Mouse (Mus musculus): ENCODE results near the gene 5730596B20Rik. TPM values are rescaled to one million over a fixed set of nuclear protein-coding genes. Genes with fewer than 3 reads are reported as not detected.

The 5730596B20Rik gene
- polyA plus RNA-seq, 1 experiment from 2014 or later, result 0.98 TPM

DNA sequence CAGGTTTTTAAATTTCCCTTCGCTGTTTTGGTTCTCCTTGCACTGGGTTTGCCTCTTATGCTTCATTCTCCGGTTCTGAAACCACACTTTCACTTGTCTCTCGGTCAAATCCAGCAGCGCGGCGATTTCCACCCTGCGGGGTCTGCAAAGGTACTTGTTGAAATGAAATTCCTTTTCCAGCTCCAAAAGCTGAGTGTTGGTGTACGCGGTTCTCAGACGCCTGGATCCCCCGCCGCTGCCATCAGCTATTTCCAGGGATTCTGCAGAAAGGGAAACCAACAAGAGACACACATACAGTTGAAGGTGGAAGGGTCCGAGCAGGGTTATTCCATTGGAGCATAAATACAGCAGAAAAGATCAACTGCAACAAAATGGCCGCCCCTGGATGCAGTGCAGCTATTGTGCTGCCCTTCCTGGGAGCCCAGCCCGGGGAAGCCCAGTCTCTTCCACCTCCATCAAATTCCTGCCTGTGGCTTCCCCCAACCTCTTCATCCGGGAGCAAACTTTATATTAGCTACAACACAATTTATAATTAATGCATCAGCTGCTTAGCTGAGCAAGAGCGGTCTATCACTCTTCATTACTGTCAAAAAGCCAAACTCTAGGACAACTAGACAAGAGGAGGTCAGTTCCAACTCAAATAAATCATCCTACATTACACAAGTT, 13.8 kb upstream of the 5730596B20Rik start:
- Histone ChIP-seq H3K36me3 (no peaks in the 10 kb centered on the region), H3K4me2 (peak overlapping the region; percentile 64), H3K27ac (peak overlapping the region; percentile 51; the same call in 1 of the 2 replicates), H3K27me3 (peaks cover 80% of the 10 kb centered on the region), H3K9ac (replicated peaks) (0 out of 2 replicates have a peak overlapping the region, but pooled peaks have one; percentile 40), H3K4me3 (replicated peaks) (peak overlapping the region; percentile 37), H3K4me1 (replicated peaks) (peaks cover 73% of the 10 kb centered on the region), H3K9me3 (no peaks in the 10 kb centered on the region)
- WGBS, result 6% methylated on average over 17 of the region's 17 CpGs
- ATAC-seq (ENCODE audit: insufficient number of reproducible peaks, insufficient read depth, low FRiP score, low TSS enrichment, low read depth), result no peak

GRCm38 (mm10) chr6:52164051-52164625, 13.2 kb upstream of the 5730596B20Rik start:
- Histone ChIP-seq H3K27me3 (peaks cover 81% of the 10 kb centered on the region), H3K36me3 (0 out of 2 replicates have a peak, but pooled peaks cover 2% of the 10 kb centered on the region), H3K4me1 (replicated peaks) (peaks cover 75% of the 10 kb centered on the region), H3K9ac (replicated peaks) (peak overlapping the region; percentile 59), H3K4me3 (replicated peaks) (peak overlapping the region; percentile 37), H3K27ac (peak overlapping the region; percentile 51; the same call in 1 of the 2 replicates), H3K9me3 (no peaks in the 10 kb centered on the region), H3K4me2 (peak overlapping the region; percentile 64)
- no peak for ATAC-seq (ENCODE audit: insufficient number of reproducible peaks, insufficient read depth, low FRiP score, low TSS enrichment, low read depth)
- under 1% methylated on average over 39 of the region's 39 CpGs for WGBS

- H3K9ac ChIP-seq (replicated peaks), result peak within 1 kb of the TSS; percentile 59
- ATAC-seq (ENCODE audit: insufficient number of reproducible peaks, insufficient read depth, low FRiP score, low TSS enrichment, low read depth), result no peak
- H3K27ac ChIP-seq, result peak within 1 kb of the TSS; percentile 51; the same call in 1 of the 2 replicates
- under 1% methylated on average over 25 of the region's 25 CpGs for WGBS
- H3K27me3 ChIP-seq, result peaks cover 78% of the 10 kb centered on the region
- peak within 1 kb of the TSS; percentile 37 for H3K4me3 ChIP-seq (replicated peaks)
- peak within 1 kb of the TSS; percentile 64 for H3K4me2 ChIP-seq
- peaks cover 6% of the 10 kb centered on the region; the same call in 1 of the 2 replicates for H3K36me3 ChIP-seq
- H3K4me1 ChIP-seq (replicated peaks), result peaks cover 71% of the 10 kb centered on the region
- H3K9me3 ChIP-seq, result no peaks in the 10 kb centered on the region
Observed at GRCm38 (mm10) chr6:52164626-52165440, 12.5 kb upstream of the 5730596B20Rik start, which contains the start of gene Hoxa2. Hoxa2 (minus strand) TSS chr6:52164831.

DNA sequence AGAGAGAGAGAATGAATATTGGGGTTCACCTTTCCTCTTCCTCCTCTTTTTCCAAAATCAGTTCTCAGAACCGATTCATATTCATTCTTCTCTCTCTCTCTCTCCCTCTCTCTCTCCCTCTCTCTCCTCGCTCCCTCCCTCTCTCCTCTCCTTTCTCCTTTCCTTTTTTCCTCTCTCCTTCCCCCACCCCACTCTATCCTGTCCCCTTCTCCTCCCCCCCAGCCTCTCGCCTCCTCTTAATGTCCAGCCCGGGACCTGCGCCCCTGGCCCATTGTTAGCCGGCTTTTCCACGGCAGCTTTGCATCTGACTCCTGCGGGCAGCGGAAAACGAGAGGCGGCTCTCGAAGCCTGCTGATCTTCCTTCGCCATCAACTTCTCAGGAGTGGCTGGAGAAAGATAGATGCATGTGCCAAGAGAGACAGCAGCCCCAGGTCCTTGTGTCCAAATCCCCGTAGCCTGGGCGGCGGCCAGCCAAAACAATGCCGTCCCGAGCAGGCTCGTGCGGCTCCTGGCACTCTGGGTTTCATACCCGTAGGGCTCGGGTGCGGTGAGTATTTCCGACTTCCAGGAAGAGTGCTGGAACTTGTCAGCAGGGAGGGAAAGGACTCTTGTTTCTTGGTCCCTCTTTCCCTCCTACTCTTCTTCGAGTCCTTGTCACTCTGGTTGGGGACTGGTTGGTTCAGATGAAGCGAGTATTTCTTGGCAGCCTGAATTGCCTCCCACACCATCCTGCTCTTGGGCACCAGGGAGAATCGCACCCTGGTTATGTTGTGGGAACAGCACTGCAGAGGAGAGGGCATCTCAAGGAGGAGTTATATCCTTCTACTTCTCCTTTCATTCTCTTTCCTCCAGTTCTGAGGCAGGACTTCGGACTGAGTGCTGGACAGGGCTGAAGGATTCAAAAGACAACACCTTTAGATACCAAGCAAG, 11.6 kb upstream of the 5730596B20Rik start:
- Histone ChIP-seq H3K27ac (no peak overlapping the region), H3K36me3 (peaks cover 14% of the 10 kb centered on the region; the same call in 1 of the 2 replicates), H3K4me1 (replicated peaks) (peaks cover 71% of the 10 kb centered on the region), H3K9ac (replicated peaks) (0 out of 2 replicates have a peak overlapping the region, but pooled peaks have one; percentile 35), H3K4me3 (replicated peaks) (peak overlapping the region; percentile 37), H3K4me2 (peak overlapping the region; percentile 64), H3K9me3 (no peaks in the 10 kb centered on the region), H3K27me3 (peaks cover 78% of the 10 kb centered on the region)
- 3% methylated on average over 28 of the region's 28 CpGs for WGBS
- no peak for ATAC-seq (ENCODE audit: insufficient number of reproducible peaks, insufficient read depth, low FRiP score, low TSS enrichment, low read depth)

- H3K27me3 ChIP-seq, result peaks cover 86% of the 10 kb centered on the region
- 12% methylated on average over 4 of the region's 4 CpGs for WGBS
- H3K4me1 ChIP-seq (replicated peaks), result peaks cover 72% of the 10 kb centered on the region
- H3K9ac ChIP-seq (replicated peaks), result no peak overlapping the region
- ATAC-seq (ENCODE audit: insufficient number of reproducible peaks, insufficient read depth, low FRiP score, low TSS enrichment, low read depth), result no peak
- H3K4me3 ChIP-seq (replicated peaks), result no peak overlapping the region
- 0 out of 2 replicates have a peak overlapping the region, but pooled peaks have one; percentile 64 for H3K4me2 ChIP-seq
- H3K36me3 ChIP-seq, result peaks cover 14% of the 10 kb centered on the region; the same call in 1 of the 2 replicates
- no peaks in the 10 kb centered on the region for H3K9me3 ChIP-seq
- H3K27ac ChIP-seq, result no peak overlapping the region
Observed at GRCm38 (mm10) chr6:52166431-52167077, 10.7 kb upstream of the 5730596B20Rik start.

DNA sequence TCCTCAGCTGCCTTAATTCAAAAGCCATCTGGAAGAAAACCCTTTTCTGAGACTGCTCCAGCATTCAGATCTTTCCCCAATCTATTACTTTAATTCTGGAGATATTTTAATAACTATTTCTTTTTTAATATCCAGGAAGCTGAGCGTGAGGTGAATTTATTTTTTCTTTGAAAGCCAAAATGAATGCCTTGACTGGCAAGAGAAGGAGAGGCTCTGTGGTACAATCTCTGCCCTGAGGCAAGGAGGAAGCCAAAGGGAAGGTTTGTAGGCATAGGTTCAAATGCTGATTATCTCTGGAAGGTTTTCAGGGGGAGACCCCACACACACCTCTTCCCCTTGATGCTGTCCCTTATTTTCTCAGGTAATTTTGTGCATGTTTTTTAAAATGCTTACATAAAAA, 10.1 kb upstream of the 5730596B20Rik start:
- Histone ChIP-seq H3K27me3 (peaks cover 88% of the 10 kb centered on the region), H3K9ac (replicated peaks) (no peak overlapping the region), H3K4me3 (replicated peaks) (no peak overlapping the region), H3K4me2 (no peak overlapping the region), H3K27ac (no peak overlapping the region), H3K36me3 (peaks cover 14% of the 10 kb centered on the region; the same call in 1 of the 2 replicates), H3K4me1 (replicated peaks) (peaks cover 73% of the 10 kb centered on the region), H3K9me3 (no peaks in the 10 kb centered on the region)
- no peak for ATAC-seq (ENCODE audit: insufficient number of reproducible peaks, insufficient read depth, low FRiP score, low TSS enrichment, low read depth)
- WGBS, result 31% methylated on average over 1 of the region's 1 CpGs

DNA sequence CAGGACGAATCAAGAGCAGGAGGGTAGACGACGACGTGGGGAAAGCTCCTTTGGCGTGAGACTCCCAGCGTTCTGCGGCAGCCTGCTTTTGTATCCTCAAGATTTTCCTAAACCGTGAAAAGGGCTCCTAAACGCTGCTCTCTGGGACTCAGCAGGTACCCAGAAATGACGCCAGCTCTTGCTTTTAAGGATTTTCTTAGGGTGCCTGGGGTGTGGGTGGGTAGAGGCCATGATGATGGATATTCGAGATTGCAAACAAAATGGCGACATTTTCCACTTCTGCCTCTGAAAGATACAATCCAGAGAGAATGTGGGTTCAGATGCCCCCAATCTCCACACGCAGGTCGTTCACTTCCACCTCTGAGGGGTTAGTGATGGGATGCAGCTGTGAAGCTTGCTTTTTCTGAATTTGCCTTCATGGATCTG, 9.5 kb upstream of the 5730596B20Rik start:
- ATAC-seq (ENCODE audit: insufficient number of reproducible peaks, insufficient read depth, low FRiP score, low TSS enrichment, low read depth), result no peak
- Histone ChIP-seq H3K9ac (replicated peaks) (no peak overlapping the region), H3K9me3 (no peaks in the 10 kb centered on the region), H3K27me3 (peaks cover 87% of the 10 kb centered on the region), H3K36me3 (peaks cover 14% of the 10 kb centered on the region; the same call in 1 of the 2 replicates), H3K4me2 (0 out of 2 replicates have a peak overlapping the region, but pooled peaks have one; percentile 36), H3K27ac (no peak overlapping the region), H3K4me1 (replicated peaks) (peaks cover 78% of the 10 kb centered on the region), H3K4me3 (replicated peaks) (no peak overlapping the region)
- WGBS, result 14% methylated on average over 14 of the region's 14 CpGs

- Histone ChIP-seq H3K9ac (replicated peaks) (0 out of 2 replicates have a peak overlapping the region, but pooled peaks have one; percentile 19), H3K36me3 (peaks cover 14% of the 10 kb centered on the region; the same call in 1 of the 2 replicates), H3K4me3 (replicated peaks) (peak overlapping the region; percentile 21), H3K27ac (0 out of 2 replicates have a peak overlapping the region, but pooled peaks have one; percentile 45), H3K4me2 (peak overlapping the region; percentile 36; the same call in 1 of the 2 replicates), H3K4me1 (replicated peaks) (peaks cover 78% of the 10 kb centered on the region), H3K27me3 (peaks cover 80% of the 10 kb centered on the region), H3K9me3 (no peaks in the 10 kb centered on the region)
- WGBS, result 6% methylated on average over 42 of the region's 42 CpGs
- no peak for ATAC-seq (ENCODE audit: insufficient number of reproducible peaks, insufficient read depth, low FRiP score, low TSS enrichment, low read depth)
Observed at GRCm38 (mm10) chr6:52168191-52169055, 8.9 kb upstream of the 5730596B20Rik start.
